Mouse (Mus musculus): Measurements from ENCODE around the gene Kdm5c. TPM values are rescaled to one million over a fixed set of nuclear protein-coding genes. Genes with fewer than 3 reads are reported as not detected.

Kdm5c gene
- total RNA-seq (2023): 10 to 100 TPM; 58.0 to 81.9 TPM

DNA sequence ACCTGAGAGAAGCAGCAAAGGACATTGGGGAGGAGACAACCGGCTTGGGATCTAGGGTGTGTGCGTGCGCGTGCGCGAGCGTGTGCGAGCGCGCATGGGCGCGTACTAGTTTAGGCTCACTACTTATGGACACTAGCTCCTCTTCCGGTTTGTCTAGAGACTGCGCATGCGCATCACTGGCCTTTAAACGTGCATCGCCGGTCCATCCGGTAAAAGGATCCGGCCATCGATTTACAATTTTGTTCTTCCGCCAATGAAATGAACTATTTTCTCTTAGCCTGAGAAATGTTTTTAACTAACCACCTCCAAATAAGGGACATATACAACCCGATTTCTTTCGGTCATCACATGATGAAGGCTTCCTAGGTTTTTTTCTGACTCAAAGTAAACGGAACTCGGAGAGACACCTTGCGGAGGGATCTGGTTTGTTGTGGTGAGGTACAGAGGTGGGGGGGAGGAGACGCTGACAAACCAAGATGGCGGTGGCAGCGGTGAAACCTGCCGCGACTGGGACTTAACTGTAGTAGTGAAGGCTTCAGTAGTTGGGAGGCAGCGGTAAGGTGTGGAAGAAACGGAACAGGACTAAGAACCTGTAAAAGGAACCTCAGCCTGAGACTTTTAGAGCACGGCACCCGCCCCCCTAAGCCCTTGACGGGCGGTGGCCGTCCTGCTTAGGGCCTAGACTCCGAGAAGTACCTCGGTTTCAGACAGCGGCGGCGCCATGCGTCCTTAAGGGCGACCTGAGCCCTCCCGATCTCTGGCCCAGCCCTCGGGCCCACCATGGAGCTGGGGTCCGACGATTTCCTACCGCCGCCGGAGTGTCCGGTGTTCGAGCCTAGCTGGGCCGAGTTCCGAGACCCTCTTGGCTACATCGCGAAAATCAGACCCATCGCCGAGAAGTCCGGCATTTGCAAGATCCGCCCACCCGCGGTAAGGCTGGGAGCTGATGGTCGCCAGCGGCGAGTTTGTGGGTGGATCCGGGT, at the start of gene Kdm5c:
Gene Kdm5c (plus strand): TSS at position 240 of the 983 bp plus-strand sequence.

Other genes starting within 250 kb of the Kdm5c start
- 10 to 100 TPM; 36.3 to 51.5 TPM for gene Hsd17b10, start 231.2 kb upstream of the Kdm5c start, total RNA-seq (2023)
- 1 to 10 TPM in 1 of 2 experiments, under 1 TPM in 1; 0.71 to 1.4 TPM for gene Ribc1, start 216.7 kb upstream of the Kdm5c start, total RNA-seq (2023)
- 10 to 100 TPM; 79.9 to 88.5 TPM for gene Smc1a, start 216.6 kb upstream of the Kdm5c start, total RNA-seq (2023)
- gene Iqsec2, start 88.8 kb upstream of the Kdm5c start, total RNA-seq (2023): 10 to 100 TPM in 1 of 2 experiments, 1 to 10 TPM in 1; 8.0 to 10.5 TPM
- gene Kantr, start 94.5 kb downstream of the Kdm5c start, total RNA-seq (2023): 1 to 10 TPM; 8.9 to 9.8 TPM
- 10 to 100 TPM in 1 of 2 experiments, 1 to 10 TPM in 1; 9.6 to 10.4 TPM for gene Tspyl2, start 109.4 kb downstream of the Kdm5c start, total RNA-seq (2023)
- not detected for gene Gpr173, start 135.7 kb downstream of the Kdm5c start, total RNA-seq (2023)